Mouse (Mus musculus): ENCODE data around the gene F11r.

DNA sequence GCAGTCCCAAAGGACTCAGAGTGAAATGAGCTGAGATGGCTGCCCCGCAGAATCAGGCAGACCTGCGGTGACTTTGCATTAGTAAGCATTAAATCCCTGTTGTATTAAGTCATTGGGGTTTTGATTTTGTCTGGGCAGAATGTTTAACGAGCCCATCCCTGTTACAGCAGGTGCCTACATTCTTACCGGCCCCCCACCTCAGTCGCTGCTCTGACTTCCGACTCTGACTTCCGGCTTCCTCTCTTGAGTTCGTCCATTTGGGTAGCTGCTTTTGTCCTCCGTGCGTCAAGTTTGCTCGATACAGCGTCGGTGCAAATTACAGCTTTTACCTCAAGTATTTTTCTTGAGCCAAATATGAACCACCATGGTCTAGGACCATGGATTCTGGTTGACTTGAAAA lies 56.9 kb downstream of the F11r start:
- no peak for TF ChIP-seq POLR2A (IDR thresholded peaks at IDR 0.05; ENCODE audit: extremely low read depth, insufficient read depth, low read length)
- no peak for TF ChIP-seq CTCF (IDR thresholded peaks at IDR 0.05; ENCODE audit: low read depth, low read length)

Data from liver, adult 2 months (tissue).